Mouse (Mus musculus) embryonic facial prominence, embryonic 13.5 days (tissue): ENCODE results near the gene Wdr82. TPM values are rescaled to one million over a fixed set of nuclear protein-coding genes. Genes with fewer than 3 reads are reported as not detected.
A peak's percentile ranks its signal among the peaks of the same experiment; 100 is the strongest.

ENCODE experiments used
- ATAC-seq: fragments of 200-750 bp; cut with Nextera tagmentation; 2 replicates; pipeline ENCODE4 v1.8.0; 2017; ENCODE audit warnings: low read depth; ENCODE audit not compliant: insufficient number of reproducible peaks, insufficient read depth, low FRiP score, low TSS enrichment
- H3K27ac ChIP-seq: fragments of 300-500 bp; sonication (generic); 2 replicates; pipeline ENCODE4 v1.5.1; 2015; ENCODE audit warnings: moderate library complexity, mild to moderate bottlenecking, inconsistent platforms
- H3K27me3 ChIP-seq: fragments of 300-500 bp; sonication (generic); 2 replicates; pipeline ENCODE4 v1.6.1; 2015; ENCODE audit warnings: mild to moderate bottlenecking, inconsistent platforms
- H3K36me3 ChIP-seq: fragments of 300-500 bp; sonication (generic); 2 replicates; pipeline ENCODE4 v1.6.1; 2015; ENCODE audit warnings: mild to moderate bottlenecking, inconsistent platforms
- H3K4me1 ChIP-seq: fragments of 300-500 bp; sonication (generic); 2 replicates; pipeline ENCODE4 v1.6.1; 2015; ENCODE audit warnings: inconsistent platforms
- H3K4me2 ChIP-seq: fragments of 300-500 bp; sonication (generic); 2 replicates; pipeline ENCODE4 v1.6.1; 2015; ENCODE audit warnings: moderate library complexity, mild to moderate bottlenecking, inconsistent platforms
- H3K4me3 ChIP-seq: fragments of 300-500 bp; sonication (generic); 2 replicates; pipeline ENCODE4 v1.5.1; 2015; ENCODE audit warnings: mild to moderate bottlenecking, inconsistent platforms
- H3K9ac ChIP-seq: fragments of 300-500 bp; sonication (generic); 2 replicates; pipeline ENCODE4 v1.6.1; 2015; ENCODE audit warnings: mild to moderate bottlenecking, inconsistent platforms
- H3K9me3 ChIP-seq: fragments of 300-500 bp; sonication (generic); 2 replicates; pipeline ENCODE4 v1.6.1; 2016; ENCODE audit warnings: inconsistent platforms
- WGBS: fragments of 180-500 bp; shearing (Covaris S2); methylation state at CpG from one replicate; pipeline ENCODE4 v1.1.7; 2015; ENCODE audit warnings: mixed read lengths; 5-methylcytosine and 5-hydroxymethylcytosine counted together
- polyA plus RNA-seq: library from polyadenylated mRNA; unstranded; fragments of >200 nt; fragmentation: Nextera tagmentation; extraction: Ambion mirVana; gene quantifications from 2 replicates; pipeline ENCODE4 v1.2.1, GENCODE M21; 2015

Wdr82 gene
- polyA plus RNA-seq, 1 experiment from 2014 or later, result 28.4 TPM

GRCm38 (mm10) chr9:106147851-106148431 is 22.8 kb upstream of the Wdr82 start:
- WGBS, result 2% methylated on average over 10 of the region's 10 CpGs
- no peak for ATAC-seq
- no peaks in the 10 kb centered on the region for H3K36me3 ChIP-seq
- peak overlapping the region; percentile 46 for H3K4me3 ChIP-seq
- peaks cover 54% of the 10 kb centered on the region for H3K27me3 ChIP-seq
- peak overlapping the region; percentile 88 for H3K4me2 ChIP-seq
- H3K9me3 ChIP-seq, result no peaks in the 10 kb centered on the region
- H3K4me1 ChIP-seq, result peaks cover 21% of the 10 kb centered on the region
- no peak overlapping the region for H3K27ac ChIP-seq
- peak overlapping the region; percentile 68 for H3K9ac ChIP-seq

- Histone ChIP-seq H3K9ac (peak overlapping the region; percentile 68), H3K36me3 (no peaks in the 10 kb centered on the region), H3K9me3 (no peaks in the 10 kb centered on the region), H3K4me3 (peak overlapping the region; percentile 46), H3K27me3 (peaks cover 54% of the 10 kb centered on the region), H3K4me1 (peaks cover 21% of the 10 kb centered on the region), H3K27ac (no peak overlapping the region), H3K4me2 (peak overlapping the region; percentile 88)
- ATAC-seq, result peak; percentile 30; the same call in 1 of the 2 replicates
- WGBS, result under 1% methylated on average over 36 of the region's 36 CpGs
Observed at GRCm38 (mm10) chr9:106148541-106149398, 22.0 kb upstream of the Wdr82 start.

GRCm38 (mm10) chr9:106149399-106149754 is 21.4 kb upstream of the Wdr82 start:
- H3K9ac ChIP-seq, result peak overlapping the region; percentile 68; the same call in 1 of the 2 replicates
- H3K4me3 ChIP-seq, result peak overlapping the region; percentile 46
- H3K4me2 ChIP-seq, result peak overlapping the region; percentile 88
- H3K27ac ChIP-seq, result no peak overlapping the region
- H3K4me1 ChIP-seq, result peaks cover 21% of the 10 kb centered on the region
- H3K27me3 ChIP-seq, result peaks cover 54% of the 10 kb centered on the region
- H3K36me3 ChIP-seq, result no peaks in the 10 kb centered on the region
- 17% methylated on average over 10 of the region's 10 CpGs for WGBS
- no peaks in the 10 kb centered on the region for H3K9me3 ChIP-seq
- ATAC-seq, result no peak

- Histone ChIP-seq H3K4me1 (peaks cover 6% of the 10 kb centered on the region), H3K36me3 (no peaks in the 10 kb centered on the region), H3K9ac (no peak overlapping the region), H3K9me3 (no peaks in the 10 kb centered on the region), H3K4me2 (no peak overlapping the region), H3K27ac (no peak overlapping the region), H3K27me3 (peaks cover 21% of the 10 kb centered on the region), H3K4me3 (no peak overlapping the region)
- 87% methylated on average over 9 of the region's 9 CpGs for WGBS
- ATAC-seq, result no peak
Observed at GRCm38 (mm10) chr9:106154106-106154505, 16.6 kb upstream of the Wdr82 start.

GRCm38 (mm10) chr9:106156419-106156818 is 14.3 kb upstream of the Wdr82 start:
- H3K36me3 ChIP-seq, result no peaks in the 10 kb centered on the region
- 46% methylated on average over 5 of the region's 5 CpGs for WGBS
- peaks cover 9% of the 10 kb centered on the region; the same call in 1 of the 2 replicates for H3K4me1 ChIP-seq

GRCm38 (mm10) chr9:106156921-106157622 is 13.7 kb upstream of the Wdr82 start:
- H3K4me3 ChIP-seq, result no peak overlapping the region
- 79% methylated on average over 21 of the region's 21 CpGs for WGBS
- no peaks in the 10 kb centered on the region; the same call in 1 of the 2 replicates for H3K27me3 ChIP-seq

More at GRCm38 (mm10) chr9:106156419-106156818, 14.3 kb upstream of the Wdr82 start:
- Histone ChIP-seq H3K9ac (no peak overlapping the region), H3K4me2 (no peak overlapping the region), H3K27me3 (no peaks in the 10 kb centered on the region; the same call in 1 of the 2 replicates), H3K4me3 (no peak overlapping the region), H3K27ac (no peak overlapping the region), H3K9me3 (no peaks in the 10 kb centered on the region)
- no peak; the same call in 1 of the 2 replicates for ATAC-seq

GRCm38 (mm10) chr9:106157623-106157925 is 13.2 kb upstream of the Wdr82 start:
- 89% methylated on average over 10 of the region's 10 CpGs for WGBS

More at GRCm38 (mm10) chr9:106156921-106157622, 13.7 kb upstream of the Wdr82 start:
- Histone ChIP-seq H3K4me2 (no peak overlapping the region), H3K27ac (no peak overlapping the region), H3K36me3 (no peaks in the 10 kb centered on the region), H3K9me3 (no peaks in the 10 kb centered on the region), H3K9ac (no peak overlapping the region), H3K4me1 (peaks cover 9% of the 10 kb centered on the region; the same call in 1 of the 2 replicates)
- no peak for ATAC-seq

GRCm38 (mm10) chr9:106158037-106158491 is 12.7 kb upstream of the Wdr82 start, which contains the start of gene Glyctk:
Gene Glyctk, minus strand, starts transcription at chr9:106158138.
- H3K9ac ChIP-seq, result no peak within 1 kb of the TSS
- peaks cover 9% of the 10 kb centered on the region; the same call in 1 of the 2 replicates for H3K4me1 ChIP-seq
- H3K4me3 ChIP-seq, result no peak within 1 kb of the TSS
- 82% methylated on average over 6 of the region's 6 CpGs for WGBS
- no peak for ATAC-seq
- no peaks in the 10 kb centered on the region; the same call in 1 of the 2 replicates for H3K27me3 ChIP-seq
- H3K4me2 ChIP-seq, result no peak within 1 kb of the TSS
- no peaks in the 10 kb centered on the region for H3K36me3 ChIP-seq
- H3K9me3 ChIP-seq, result no peaks in the 10 kb centered on the region
- no peak within 1 kb of the TSS for H3K27ac ChIP-seq

More at GRCm38 (mm10) chr9:106157623-106157925, 13.2 kb upstream of the Wdr82 start:
- peaks cover 9% of the 10 kb centered on the region; the same call in 1 of the 2 replicates for H3K4me1 ChIP-seq
- no peaks in the 10 kb centered on the region for H3K36me3 ChIP-seq
- H3K9me3 ChIP-seq, result no peaks in the 10 kb centered on the region
- ATAC-seq, result no peak
- H3K4me3 ChIP-seq, result no peak overlapping the region
- H3K27me3 ChIP-seq, result no peaks in the 10 kb centered on the region; the same call in 1 of the 2 replicates
- no peak overlapping the region for H3K4me2 ChIP-seq
- no peak overlapping the region for H3K9ac ChIP-seq
- H3K27ac ChIP-seq, result no peak overlapping the region

GRCm38 (mm10) chr9:106159237-106159636 is 11.5 kb upstream of the Wdr82 start:
- H3K4me2 ChIP-seq, result peak overlapping the region; percentile 66
- no peak overlapping the region for H3K27ac ChIP-seq
- 86% methylated on average over 9 of the region's 9 CpGs for WGBS

GRCm38 (mm10) chr9:106159784-106160301 is 10.9 kb upstream of the Wdr82 start:
- no peak for ATAC-seq
- H3K36me3 ChIP-seq, result no peaks in the 10 kb centered on the region
- H3K4me2 ChIP-seq, result peak overlapping the region; percentile 66
- H3K27ac ChIP-seq, result peak overlapping the region; percentile 89
- H3K4me3 ChIP-seq, result peak overlapping the region; percentile 61
- H3K9ac ChIP-seq, result peak overlapping the region; percentile 78
- WGBS, result 1% methylated on average over 24 of the region's 24 CpGs
- H3K27me3 ChIP-seq, result no peaks in the 10 kb centered on the region; the same call in 1 of the 2 replicates
- peaks cover 9% of the 10 kb centered on the region; the same call in 1 of the 2 replicates for H3K4me1 ChIP-seq
- no peaks in the 10 kb centered on the region for H3K9me3 ChIP-seq

More at GRCm38 (mm10) chr9:106159237-106159636, 11.5 kb upstream of the Wdr82 start:
- no peak for ATAC-seq
- peak overlapping the region; percentile 61 for H3K4me3 ChIP-seq
- no peaks in the 10 kb centered on the region for H3K9me3 ChIP-seq
- no peak overlapping the region for H3K9ac ChIP-seq
- peaks cover 9% of the 10 kb centered on the region; the same call in 1 of the 2 replicates for H3K4me1 ChIP-seq
- no peaks in the 10 kb centered on the region for H3K36me3 ChIP-seq
- no peaks in the 10 kb centered on the region; the same call in 1 of the 2 replicates for H3K27me3 ChIP-seq

GRCm38 (mm10) chr9:106160426-106160825 is 10.3 kb upstream of the Wdr82 start:
- Histone ChIP-seq H3K36me3 (no peaks in the 10 kb centered on the region), H3K27ac (no peak overlapping the region), H3K9me3 (no peaks in the 10 kb centered on the region), H3K9ac (peak overlapping the region; percentile 78; the same call in 1 of the 2 replicates), H3K27me3 (no peaks in the 10 kb centered on the region; the same call in 1 of the 2 replicates), H3K4me2 (peak overlapping the region; percentile 66), H3K4me1 (peaks cover 9% of the 10 kb centered on the region; the same call in 1 of the 2 replicates), H3K4me3 (peak overlapping the region; percentile 61)
- no peak for ATAC-seq
- 47% methylated on average over 5 of the region's 5 CpGs for WGBS
